Mouse (Mus musculus) hindbrain, embryonic 14.5 days (tissue): ENCODE data around the gene Psen2. TPM values are rescaled to one million over a fixed set of nuclear protein-coding genes. Genes with fewer than 3 reads are reported as not detected.

Experiments
- ATAC-seq: fragments of 200-750 bp; cut with Nextera tagmentation; 2 replicates; pipeline ENCODE4 v1.8.0; 2017; ENCODE audit warnings: moderate number of reproducible peaks, mild to moderate bottlenecking, moderate TSS enrichment, moderate library complexity; ENCODE audit not compliant: low FRiP score
- DNase-seq: peaks from one replicate; pipeline ENCODE4 v3.0.0-alpha.2; 2015; ENCODE audit warnings: low spot score
- H3K27ac ChIP-seq: fragments of 300-500 bp; sonication (generic); 2 replicates; pipeline ENCODE4 v1.5.1; 2014; ENCODE audit warnings: mild to moderate bottlenecking, moderate library complexity
- H3K27me3 ChIP-seq: fragments of 300-500 bp; sonication (generic); 2 replicates; pipeline ENCODE4 v1.6.1; 2014; ENCODE audit warnings: mild to moderate bottlenecking, low read length, mixed read lengths; ENCODE audit not compliant: control insufficient read depth, insufficient read depth
- H3K36me3 ChIP-seq: fragments of 300-500 bp; sonication (generic); replicated peaks from 2 replicates; pipeline ENCODE4 v1.6.1; 2014; ENCODE audit not compliant: control insufficient read depth, insufficient read depth
- H3K4me1 ChIP-seq: fragments of 300-500 bp; sonication (generic); replicated peaks from 2 replicates; pipeline ENCODE4 v1.6.1; 2014; ENCODE audit warnings: antibody characterized with exemption, low read length, mixed read lengths; ENCODE audit not compliant: control insufficient read depth, insufficient read depth
- H3K4me2 ChIP-seq: fragments of 300-500 bp; sonication (generic); replicated peaks from 2 replicates; pipeline ENCODE4 v1.6.1; 2014; ENCODE audit warnings: mild to moderate bottlenecking, moderate library complexity
- H3K4me3 ChIP-seq: fragments of 300-500 bp; sonication (generic); replicated peaks from 2 replicates; pipeline ENCODE4 v1.5.1; 2014; ENCODE audit warnings: mild to moderate bottlenecking, low read length
- H3K9ac ChIP-seq: fragments of 300-500 bp; sonication (generic); 2 replicates; pipeline ENCODE4 v1.6.1; 2014
- H3K9me3 ChIP-seq: fragments of 300-500 bp; sonication (generic); 2 replicates; pipeline ENCODE4 v1.6.1; 2016; ENCODE audit warnings: low read length; ENCODE audit not compliant: control insufficient read depth
- WGBS: fragments of 180-500 bp; shearing (Covaris S2); extraction: QIAGEN DNeasy Blood & Tissue Kit; methylation state at CpG from one replicate; pipeline ENCODE4 v1.1.7; 2014; 5-methylcytosine and 5-hydroxymethylcytosine counted together
- polyA plus RNA-seq: library from polyadenylated mRNA; unstranded; fragments of >200 nt; fragmentation: Nextera tagmentation; extraction: Ambion mirVana; gene quantifications from 2 replicates; pipeline ENCODE4 v1.2.1, GENCODE M21; 2014

Psen2 gene
- polyA plus RNA-seq, 1 experiment from 2014 or later, result 16.5 TPM

DNA sequence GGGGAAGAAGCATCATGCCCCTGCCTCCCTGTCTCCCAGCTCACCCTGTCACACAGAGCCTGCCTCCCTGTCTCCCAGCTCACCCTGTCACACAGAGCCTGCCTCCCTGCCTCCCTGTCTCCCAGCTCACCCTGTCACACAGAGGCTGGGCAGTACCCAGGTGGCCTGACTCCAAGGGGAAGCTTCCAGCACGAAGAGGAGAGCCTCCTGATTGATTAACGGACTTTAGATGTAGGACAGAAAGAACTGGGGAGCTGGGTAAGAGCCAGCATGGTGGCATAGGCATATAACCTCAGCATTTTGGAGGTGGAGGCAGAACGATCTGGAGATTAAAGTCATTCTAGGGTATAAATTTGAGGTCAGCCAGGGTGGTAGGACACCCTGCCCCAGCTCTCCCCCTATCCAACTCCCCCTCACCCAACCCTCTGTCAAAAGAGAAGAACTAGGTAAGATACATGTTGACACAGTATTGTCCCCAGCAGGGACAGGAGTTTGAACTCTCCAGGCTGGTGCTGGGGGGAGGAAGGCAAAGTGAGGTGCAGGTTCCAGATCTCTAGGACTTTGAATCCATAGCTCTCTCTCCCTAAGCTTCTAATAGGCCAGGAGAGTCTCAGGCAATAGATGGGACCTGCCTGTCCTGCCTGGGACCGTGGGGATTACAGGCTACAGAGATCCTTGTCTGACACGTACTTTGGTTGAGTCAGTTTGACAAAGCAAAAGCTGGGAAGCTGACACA lies 46.5 kb downstream of the Psen2 start:
- Histone ChIP-seq H3K36me3 (no peaks in the 10 kb centered on the region), H3K27me3 (no peaks in the 10 kb centered on the region), H3K9me3 (no peaks in the 10 kb centered on the region), H3K27ac (no peak overlapping the region), H3K9ac (no peak overlapping the region), H3K4me3 (no peak overlapping the region), H3K4me2 (no peak overlapping the region), H3K4me1 (no peaks in the 10 kb centered on the region)
- 67% methylated on average over 5 of the region's 5 CpGs for WGBS
- DNase-seq, result no peak
- no peak for ATAC-seq

- ATAC-seq (peak; percentile 34; the same call in 1 of the 2 replicates), DNase-seq (peak; percentile 81)
- Histone ChIP-seq H3K27ac (no peak overlapping the region), H3K4me1 (no peaks in the 10 kb centered on the region), H3K4me3 (no peak overlapping the region), H3K27me3 (no peaks in the 10 kb centered on the region), H3K9me3 (no peaks in the 10 kb centered on the region), H3K9ac (no peak overlapping the region), H3K4me2 (no peak overlapping the region), H3K36me3 (no peaks in the 10 kb centered on the region)
- 24% methylated on average over 4 of the region's 4 CpGs for WGBS
Observed at GRCm38 (mm10) chr1:180215044-180215443, 48.2 kb downstream of the Psen2 start.

GRCm38 (mm10) chr1:180212911-180213310 lies 50.3 kb downstream of the Psen2 start:
- Histone ChIP-seq H3K36me3 (no peaks in the 10 kb centered on the region), H3K4me2 (no peak overlapping the region), H3K4me1 (no peaks in the 10 kb centered on the region), H3K9me3 (no peaks in the 10 kb centered on the region), H3K27ac (no peak overlapping the region), H3K4me3 (no peak overlapping the region), H3K9ac (no peak overlapping the region), H3K27me3 (no peaks in the 10 kb centered on the region)
- 87% methylated on average over 5 of the region's 5 CpGs for WGBS
- DNase-seq, result no peak
- no peak for ATAC-seq

- WGBS, result 85% methylated on average over 9 of the region's 9 CpGs
- Histone ChIP-seq H3K9ac (no peak overlapping the region), H3K4me1 (no peaks in the 10 kb centered on the region), H3K27ac (no peak overlapping the region), H3K27me3 (no peaks in the 10 kb centered on the region), H3K4me2 (no peak overlapping the region), H3K36me3 (no peaks in the 10 kb centered on the region), H3K9me3 (no peaks in the 10 kb centered on the region), H3K4me3 (no peak overlapping the region)
- no peak for DNase-seq
- no peak for ATAC-seq
Observed at GRCm38 (mm10) chr1:180210781-180211271, 52.4 kb downstream of the Psen2 start.

DNA sequence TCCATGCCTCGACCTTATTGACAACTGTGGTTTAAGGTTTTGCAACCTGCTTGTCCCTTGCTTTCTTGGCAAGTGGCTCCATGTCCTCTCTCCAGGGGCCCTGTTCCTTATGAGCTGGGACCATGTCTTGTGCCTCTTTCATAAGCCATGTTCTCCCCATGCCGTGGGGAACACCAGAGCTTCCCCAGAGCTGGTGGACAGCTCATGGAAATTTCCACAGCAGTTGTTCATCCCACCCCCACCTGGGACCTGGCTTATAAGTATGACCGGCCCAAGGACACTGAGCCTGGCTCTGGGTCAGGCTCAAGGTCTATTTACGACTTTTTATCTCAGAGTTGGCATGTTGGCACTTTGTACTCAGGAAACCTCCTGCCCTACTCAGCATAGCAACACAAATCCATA lies 53.2 kb downstream of the Psen2 start:
- H3K4me2 ChIP-seq, result no peak overlapping the region
- H3K27ac ChIP-seq, result no peak overlapping the region
- WGBS, result 82% methylated on average over 4 of the region's 4 CpGs
- DNase-seq, result no peak
- no peaks in the 10 kb centered on the region for H3K9me3 ChIP-seq
- H3K36me3 ChIP-seq, result no peaks in the 10 kb centered on the region
- no peaks in the 10 kb centered on the region for H3K4me1 ChIP-seq
- H3K27me3 ChIP-seq, result no peaks in the 10 kb centered on the region
- no peak overlapping the region for H3K4me3 ChIP-seq
- no peak overlapping the region for H3K9ac ChIP-seq
- ATAC-seq, result no peak

- DNase-seq, result no peak
- WGBS, result 84% methylated on average over 3 of the region's 3 CpGs
- Histone ChIP-seq H3K9me3 (peaks cover 7% of the 10 kb centered on the region; the same call in 1 of the 2 replicates), H3K27ac (no peak overlapping the region), H3K36me3 (no peaks in the 10 kb centered on the region), H3K9ac (no peak overlapping the region), H3K4me1 (no peaks in the 10 kb centered on the region), H3K4me2 (no peak overlapping the region), H3K27me3 (no peaks in the 10 kb centered on the region), H3K4me3 (no peak overlapping the region)
- no peak for ATAC-seq
Observed at GRCm38 (mm10) chr1:180208370-180208769, 54.9 kb downstream of the Psen2 start.

- no peak overlapping the region for H3K4me2 ChIP-seq
- no peaks in the 10 kb centered on the region for H3K4me1 ChIP-seq
- H3K27me3 ChIP-seq, result no peaks in the 10 kb centered on the region
- H3K9ac ChIP-seq, result no peak overlapping the region
- no peak for ATAC-seq
- 67% methylated on average over 5 of the region's 5 CpGs for WGBS
- H3K4me3 ChIP-seq, result no peak overlapping the region
- H3K36me3 ChIP-seq, result no peaks in the 10 kb centered on the region
- H3K27ac ChIP-seq, result no peak overlapping the region
- H3K9me3 ChIP-seq, result peaks cover 7% of the 10 kb centered on the region; the same call in 1 of the 2 replicates
- DNase-seq, result no peak
Observed at GRCm38 (mm10) chr1:180200722-180201121, 62.5 kb downstream of the Psen2 start.

GRCm38 (mm10) chr1:180199715-180200050 lies 63.6 kb downstream of the Psen2 start:
- H3K9me3 ChIP-seq, result peaks cover 7% of the 10 kb centered on the region; the same call in 1 of the 2 replicates
- ATAC-seq (no peak), DNase-seq (no peak)
- no peak overlapping the region for H3K4me3 ChIP-seq
- H3K27me3 ChIP-seq, result no peaks in the 10 kb centered on the region
- WGBS, result 81% methylated on average over 4 of the region's 4 CpGs
- H3K27ac ChIP-seq, result no peak overlapping the region
- H3K4me1 ChIP-seq, result peaks cover 6% of the 10 kb centered on the region; the same call in 1 of the 2 replicates
- no peaks in the 10 kb centered on the region for H3K36me3 ChIP-seq
- H3K4me2 ChIP-seq, result no peak overlapping the region
- H3K9ac ChIP-seq, result no peak overlapping the region

GRCm38 (mm10) chr1:180198959-180199714 lies 64.1 kb downstream of the Psen2 start, which contains the start of gene Coq8a:
Gene Coq8a, minus strand, starts transcription at chr1:180199602.
- Histone ChIP-seq H3K4me2 (no peak within 1 kb of the TSS), H3K9me3 (peaks cover 2% of the 10 kb centered on the region; the same call in 1 of the 2 replicates), H3K36me3 (no peaks in the 10 kb centered on the region), H3K27ac (no peak within 1 kb of the TSS), H3K4me3 (no peak within 1 kb of the TSS), H3K4me1 (peaks cover 6% of the 10 kb centered on the region; the same call in 1 of the 2 replicates), H3K27me3 (no peaks in the 10 kb centered on the region), H3K9ac (no peak within 1 kb of the TSS)
- ATAC-seq (no peak), DNase-seq (no peak)
- 71% methylated on average over 4 of the region's 4 CpGs for WGBS
